Mouse (Mus musculus) left cerebral cortex, adult 8-10 months (tissue): ENCODE data around the gene Hspa12a. TPM values are rescaled to one million over a fixed set of nuclear protein-coding genes. Genes with fewer than 3 reads are reported as not detected.
A peak's percentile ranks its signal among the peaks of the same experiment; 100 is the strongest.

Experiments
- DNase-seq, 2 experiments: peaks; one replicate each; pipeline ENCODE4 v3.0.0; 2022; ENCODE audit warnings: low spot score in 2 of 2
- total RNA-seq, 4 experiments: library from RNA; stranded (reverse); gene quantifications; 2 replicates each; pipeline ENCODE4 v1.2.4; 2022

Hspa12a gene
- total RNA-seq, 4 experiments from 2014 or later: 180 to 214 (median 195) TPM

DNA sequence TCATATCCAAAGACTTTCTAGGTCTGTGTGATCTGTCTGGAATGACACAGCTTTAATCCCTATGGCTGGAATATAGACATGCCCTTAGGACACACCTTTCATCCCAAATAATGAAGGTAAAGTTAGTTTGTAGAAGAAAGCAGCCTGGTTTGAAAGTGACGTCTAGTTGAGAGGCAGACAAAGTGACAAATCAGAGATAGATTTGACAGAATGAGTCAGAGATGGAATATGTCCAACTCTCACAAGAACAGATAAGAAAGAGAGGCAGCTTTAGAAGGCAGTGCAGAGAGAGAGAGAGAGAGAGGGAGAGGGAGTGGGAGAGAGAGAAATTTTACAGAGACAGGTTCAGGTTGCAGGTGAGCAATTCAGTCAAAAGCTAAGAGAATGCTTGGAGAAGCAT, 119.1 kb downstream of the Hspa12a start:
- no peak for DNase-seq

GRCm38 (mm10) chr19:58823301-58823700, 120.2 kb downstream of the Hspa12a start:
- no peak for DNase-seq

DNA sequence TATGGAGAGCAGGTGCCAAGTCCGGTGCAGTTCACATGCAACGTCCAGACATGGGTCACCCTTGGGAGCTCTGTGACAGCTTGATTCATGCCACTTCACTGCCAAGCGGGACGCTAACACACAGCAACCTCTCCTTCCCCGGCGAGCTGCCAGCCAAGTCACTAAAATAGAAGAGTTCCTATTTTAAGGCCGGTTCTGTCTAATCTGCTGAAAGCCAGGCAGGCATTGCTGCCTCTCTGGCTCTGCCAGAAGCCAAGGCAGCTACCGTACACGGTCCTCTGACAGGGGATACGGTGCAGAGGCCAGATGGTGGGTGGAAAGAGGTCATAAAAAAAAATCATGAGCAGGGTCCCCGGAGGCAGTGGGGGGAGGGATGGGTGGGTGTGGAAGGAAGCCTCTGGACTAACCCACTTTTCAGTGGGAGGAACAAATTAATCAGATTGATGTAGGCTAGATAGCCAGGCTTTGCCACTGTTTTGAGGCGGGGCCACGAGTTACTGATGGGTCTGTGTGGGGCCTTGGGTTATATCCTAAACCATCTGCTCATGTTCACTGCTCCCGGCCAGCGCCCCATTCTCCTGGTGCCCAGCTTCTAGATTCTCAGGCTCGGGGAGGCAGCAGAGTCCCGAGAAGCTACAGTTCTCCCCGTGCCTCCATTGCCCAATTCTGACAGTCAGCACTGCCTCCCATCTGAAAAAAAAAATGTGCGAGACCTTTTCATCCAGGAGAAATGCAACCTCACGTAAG, 120.8 kb downstream of the Hspa12a start:
- peak; percentile 51 to 85 for DNase-seq

DNA sequence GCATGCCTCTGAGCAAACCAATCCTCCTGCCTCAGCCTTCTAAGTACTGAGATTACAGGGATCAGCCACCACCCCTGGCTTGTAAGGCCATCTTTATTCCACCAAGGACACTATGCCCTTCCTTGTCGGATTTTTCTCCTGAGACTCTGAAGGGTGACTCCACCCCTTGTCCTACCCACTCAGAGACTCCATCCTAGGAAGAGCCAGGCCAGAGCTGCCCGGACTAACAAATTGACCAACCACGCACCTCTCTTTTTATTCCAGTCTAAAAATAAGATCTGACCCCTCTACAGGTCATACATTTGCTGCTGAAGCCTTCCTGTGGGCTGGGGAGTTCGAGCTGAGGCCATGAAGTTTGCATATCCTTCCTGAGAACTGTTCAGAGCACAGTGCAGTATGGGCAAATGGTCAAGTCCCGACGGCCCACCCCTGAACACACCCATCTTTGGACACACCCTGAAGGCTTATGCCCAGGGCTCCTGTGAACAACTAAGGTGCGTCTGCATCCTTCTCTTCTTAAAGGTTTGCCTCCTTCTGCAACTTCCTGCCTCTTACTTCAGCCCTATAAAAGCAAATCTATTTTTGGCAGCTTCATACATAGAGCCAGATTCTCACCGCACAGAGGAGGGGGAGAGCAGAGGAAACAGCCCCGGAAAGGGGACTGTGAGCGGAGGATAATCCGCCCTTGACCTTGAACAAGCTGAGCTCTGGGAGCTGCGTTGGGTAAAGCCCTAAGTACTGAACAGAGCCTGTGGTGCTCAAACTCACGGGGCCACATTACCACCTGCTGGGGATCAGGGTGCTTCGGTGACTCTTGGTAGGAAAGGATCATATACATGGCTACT, 124.7 kb downstream of the Hspa12a start:
- DNase-seq: no peak

GRCm38 (mm10) chr19:58817398-58817797, 126.1 kb downstream of the Hspa12a start:
- DNase-seq: no peak

GRCm38 (mm10) chr19:58816453-58817041, 126.9 kb downstream of the Hspa12a start:
- DNase-seq: peak in 1 of 2 experiments; percentile 88

DNA sequence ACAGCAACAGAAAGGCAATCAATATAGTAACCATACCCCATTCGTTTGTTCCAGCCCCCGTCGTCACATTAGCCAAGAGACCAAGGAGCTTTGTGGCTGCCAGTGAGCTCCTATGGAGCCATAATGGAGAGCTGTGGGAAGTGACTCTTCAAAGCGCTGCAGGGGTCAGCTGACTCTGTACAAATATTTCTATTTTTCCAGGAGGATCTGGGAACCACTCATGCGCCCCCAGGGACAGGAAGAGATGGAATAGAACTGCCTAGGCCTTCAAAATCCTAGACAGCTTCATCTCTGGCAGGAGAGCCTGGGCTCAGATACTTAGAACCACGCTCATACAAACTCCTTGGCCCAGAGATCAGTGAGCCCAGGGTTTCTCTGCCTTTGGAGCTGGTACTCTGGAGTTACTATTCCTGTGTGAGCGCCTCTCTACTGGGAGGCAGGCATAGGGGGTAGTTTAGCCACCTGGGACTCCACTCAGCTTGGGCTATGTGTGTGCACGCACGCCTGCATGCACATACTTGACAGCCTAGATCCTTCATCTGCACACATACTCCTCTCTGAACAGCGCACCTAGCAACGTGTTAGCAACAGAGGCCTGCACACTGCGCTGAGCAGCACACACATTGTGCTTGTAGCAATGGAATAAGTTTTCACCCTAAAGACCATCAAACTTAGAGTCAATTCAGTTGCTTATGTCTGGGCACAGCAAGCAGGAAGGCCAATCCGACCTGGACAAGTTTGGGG, 128.1 kb downstream of the Hspa12a start:
- DNase-seq: no peak

DNA sequence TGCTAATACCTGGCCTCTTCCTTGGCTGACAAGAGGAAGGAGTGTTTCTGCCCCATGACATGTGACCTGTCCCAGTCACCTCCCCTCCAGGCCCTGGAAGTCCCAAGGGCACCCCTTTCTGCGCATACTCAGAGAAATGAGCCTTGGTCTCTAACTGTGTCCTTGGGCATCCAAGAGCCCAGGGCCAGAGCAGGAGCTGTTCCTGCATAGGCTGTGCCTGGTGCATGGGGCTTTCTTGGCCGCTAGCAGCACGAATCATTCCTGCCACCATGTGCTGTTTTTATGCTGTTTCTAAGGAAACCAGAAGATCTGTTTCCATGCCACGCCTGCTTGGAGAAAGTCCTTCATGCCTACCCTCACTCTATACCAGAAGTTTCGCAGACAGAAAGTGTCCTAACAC, 132.9 kb downstream of the Hspa12a start:
- DNase-seq: no peak

- DNase-seq: no peak
Observed at GRCm38 (mm10) chr19:58808864-58809263, 134.6 kb downstream of the Hspa12a start.

GRCm38 (mm10) chr19:58806364-58806763, 137.1 kb downstream of the Hspa12a start:
- peak in 1 of 2 experiments; percentile 68 for DNase-seq

DNA sequence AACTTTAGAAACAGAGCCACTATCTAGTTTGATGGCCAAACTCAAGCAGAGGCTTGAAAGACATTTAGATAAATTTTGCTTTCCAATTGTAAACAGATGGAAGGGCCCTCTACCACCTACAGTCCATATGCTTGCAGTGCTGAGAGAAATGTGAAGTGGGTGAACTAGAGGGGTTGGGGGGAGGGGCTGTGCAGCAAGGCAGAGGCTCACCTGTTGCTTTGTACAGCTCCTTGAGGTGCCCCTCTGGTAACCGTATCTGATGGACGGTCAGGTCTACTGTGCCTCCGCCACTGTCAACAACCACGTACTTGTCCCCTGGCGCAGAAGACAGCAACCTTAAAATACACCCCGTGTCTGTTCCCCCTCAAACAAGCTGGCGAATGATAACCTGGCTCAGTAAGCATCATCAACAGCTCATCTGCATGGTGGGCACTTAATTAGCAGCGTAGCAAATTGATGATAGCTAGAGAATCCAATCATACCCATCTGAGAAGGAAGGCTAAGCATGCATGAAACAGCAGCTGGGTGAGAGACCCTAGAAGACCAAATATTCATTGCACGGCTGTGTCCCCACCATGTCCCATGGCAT, 138.2 kb downstream of the Hspa12a start:
- no peak for DNase-seq

DNA sequence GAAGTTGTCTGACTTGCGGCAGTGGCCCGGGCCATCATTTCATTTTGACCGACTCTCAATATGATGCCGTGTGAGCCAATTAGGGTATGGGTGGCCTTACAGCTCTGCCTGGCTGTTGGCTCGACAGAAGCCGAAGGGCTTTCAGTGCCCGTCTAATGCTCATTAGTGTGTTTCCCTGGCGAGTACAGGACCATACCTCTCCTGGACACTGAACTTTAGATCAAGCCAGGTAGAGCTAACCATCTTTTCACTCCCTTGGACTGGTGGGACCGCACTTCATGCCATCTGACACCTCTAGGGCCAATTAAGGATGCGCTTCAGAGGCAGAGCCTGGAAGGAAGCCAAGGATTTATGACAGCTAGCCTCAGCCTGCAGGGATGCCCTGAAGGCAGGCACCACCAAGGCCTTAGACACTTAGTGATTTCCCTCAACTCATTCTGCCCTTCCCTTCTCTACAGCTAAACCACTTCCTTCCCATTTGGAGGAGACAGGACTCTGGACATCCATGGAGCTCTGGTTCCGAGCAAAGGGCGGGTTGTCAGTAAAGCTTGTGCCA, 148.3 kb downstream of the Hspa12a start:
- no peak for DNase-seq

DNA sequence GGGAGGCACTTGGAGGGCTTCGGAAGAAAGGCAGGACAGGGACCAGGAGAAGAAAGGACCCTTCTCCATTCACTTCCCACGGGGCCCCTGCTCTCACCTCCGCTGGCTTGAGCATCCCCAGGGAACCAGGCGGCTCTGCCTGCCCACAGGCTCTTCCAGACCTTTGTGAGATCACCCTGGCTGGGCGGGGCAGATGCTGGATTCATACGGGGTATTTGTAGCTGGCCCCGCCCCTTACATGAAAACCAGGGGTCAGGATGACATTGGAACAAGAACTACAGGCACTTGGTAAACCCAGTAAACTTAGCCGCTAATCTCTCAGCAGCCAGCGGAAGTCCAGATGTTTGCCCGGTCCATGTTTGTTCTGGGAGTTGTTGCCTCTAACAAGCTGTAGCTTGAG, 149.2 kb downstream of the Hspa12a start, which contains the start of gene 1700019N19Rik:
Gene 1700019N19Rik (minus strand): TSS at position 178 of the 400 bp plus-strand sequence.
- DNase-seq: no peak

DNA sequence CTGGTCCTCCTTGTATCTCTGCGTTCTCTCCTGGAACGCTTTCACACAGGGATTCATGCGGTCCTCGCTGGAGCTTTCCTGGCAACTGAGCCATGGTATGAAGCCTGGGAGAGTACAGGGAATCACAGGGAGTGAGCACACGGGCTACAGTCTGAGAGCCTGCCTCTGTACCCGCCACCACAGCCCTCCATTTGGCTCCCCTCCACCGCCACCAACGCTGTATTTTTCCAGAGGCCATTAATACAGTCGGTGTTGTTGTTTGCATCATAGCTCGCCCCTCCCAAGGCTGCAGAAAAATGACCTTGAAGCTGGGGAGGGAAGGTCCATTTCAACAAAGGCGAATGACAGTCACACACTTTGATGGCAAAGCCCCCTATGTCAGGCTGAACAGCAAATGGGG, 154.3 kb downstream of the Hspa12a start:
- DNase-seq: no peak

DNA sequence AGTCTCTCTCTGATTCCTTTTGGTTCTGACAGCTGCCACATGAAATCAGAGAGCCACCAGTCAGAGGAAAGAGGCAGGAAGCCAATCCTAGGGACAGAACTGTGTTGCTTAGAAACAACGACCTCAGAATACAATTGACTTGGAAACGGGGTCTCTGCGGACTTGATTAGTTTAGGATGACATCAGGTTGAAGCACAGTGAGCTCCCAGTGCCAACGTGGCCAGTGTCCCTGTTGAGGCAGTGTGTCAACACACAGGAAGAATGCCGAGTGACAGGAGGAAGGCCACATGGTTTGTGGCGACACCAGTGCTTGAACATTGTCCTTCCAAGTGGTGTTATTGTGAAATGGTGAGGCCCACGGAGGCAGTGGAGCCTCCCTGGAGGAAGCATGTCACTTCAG, 159.5 kb downstream of the Hspa12a start:
- no peak for DNase-seq

DNA sequence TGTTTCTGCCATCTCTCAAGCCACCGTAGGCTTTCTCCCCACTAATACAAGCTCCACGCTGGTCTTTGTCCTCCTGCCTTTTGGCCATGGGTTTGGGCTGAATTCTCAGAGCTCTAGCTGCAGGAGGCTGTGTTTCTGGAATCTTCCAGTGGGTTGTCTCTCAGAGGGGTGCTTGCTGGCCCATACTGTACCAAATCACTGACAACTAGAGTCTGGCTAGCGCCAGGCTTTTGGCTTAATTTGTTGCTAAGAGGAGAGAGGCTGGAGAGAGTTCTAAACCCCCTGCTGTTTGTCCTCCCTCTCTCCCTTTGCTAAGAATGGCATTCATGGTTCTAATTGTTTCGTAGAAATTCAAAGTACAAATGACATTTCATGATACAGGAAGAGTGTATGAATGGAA, 161.9 kb downstream of the Hspa12a start:
- no peak for DNase-seq

DNA sequence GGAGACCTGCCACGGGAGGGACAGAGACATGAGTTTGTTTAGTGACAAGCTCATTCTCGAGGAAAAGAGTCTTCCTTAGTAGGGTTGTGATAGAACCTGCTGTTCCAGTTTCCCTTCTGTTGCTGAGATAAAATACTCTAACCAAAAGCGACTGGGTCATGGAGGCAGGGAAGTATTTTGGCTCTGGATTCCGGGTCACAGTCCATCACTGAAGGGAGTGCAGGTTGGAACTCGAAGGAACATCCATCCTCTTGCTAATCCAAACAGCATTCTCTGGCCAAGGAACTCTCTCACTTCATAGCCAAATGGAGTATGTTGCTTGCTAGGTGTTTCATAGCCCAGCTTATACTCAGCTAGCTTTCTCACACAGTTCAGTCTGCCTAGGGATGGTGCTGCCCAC, 167.0 kb downstream of the Hspa12a start:
- no peak for DNase-seq

DNA sequence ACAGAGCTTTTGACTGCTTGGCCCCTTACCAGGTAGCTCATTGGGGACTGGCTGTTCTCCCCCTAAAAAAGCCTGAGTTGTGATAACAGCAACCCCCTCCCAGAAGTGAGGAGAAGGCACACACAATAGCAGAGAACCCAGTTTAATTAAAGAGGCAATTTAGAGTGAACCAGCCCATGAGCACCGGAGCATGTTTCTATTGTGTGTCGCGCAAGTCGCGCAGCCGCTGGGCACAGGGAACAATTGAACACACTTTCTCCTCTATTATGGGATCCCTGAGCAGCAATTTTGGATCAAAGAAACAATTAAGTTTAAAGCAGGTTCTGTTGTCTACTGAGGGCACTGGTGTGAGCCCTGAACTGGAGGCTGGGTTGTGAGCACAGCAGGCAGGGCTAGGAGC, 176.1 kb downstream of the Hspa12a start:
- no peak for DNase-seq

DNA sequence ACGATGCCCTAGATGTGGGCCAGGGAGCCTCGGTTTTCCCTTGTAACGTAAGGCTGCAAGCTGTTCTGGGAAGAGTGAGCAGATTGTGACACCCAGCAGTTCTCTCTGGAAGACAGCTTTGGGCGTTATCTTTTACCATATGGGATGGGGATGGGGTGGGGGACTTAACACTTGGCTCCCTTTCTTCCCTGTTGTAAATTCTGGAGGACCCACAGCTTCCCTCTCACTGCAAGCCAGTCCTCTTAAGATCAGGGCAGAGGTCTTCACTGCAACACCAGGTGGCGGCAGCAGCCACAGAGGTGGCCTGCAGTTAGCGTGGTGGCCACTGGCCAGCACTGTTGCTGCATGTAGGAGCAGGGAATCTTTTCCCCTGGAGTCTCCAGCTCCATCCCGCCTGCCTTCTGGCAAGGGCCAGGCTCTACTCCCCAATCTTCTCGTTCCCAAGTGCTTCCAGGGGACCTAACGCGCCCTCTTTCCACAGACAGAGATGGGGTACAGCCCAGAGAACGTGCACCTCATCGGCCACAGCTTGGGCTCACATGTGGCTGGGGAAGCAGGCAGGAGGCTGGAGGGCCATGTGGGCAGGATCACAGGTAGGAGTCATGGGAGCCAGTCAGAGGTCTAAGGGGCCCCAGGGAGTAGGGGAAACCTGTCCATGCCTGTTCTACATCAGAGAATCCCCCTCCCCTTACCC, 180.5 kb downstream of the Hspa12a start:
- DNase-seq: peak; percentile 30 to 51

GRCm38 (mm10) chr19:58762316-58762715, 181.1 kb downstream of the Hspa12a start:
- no peak for DNase-seq
